Mouse (Mus musculus) urinary bladder, postnatal 36 days (tissue): ENCODE data around the gene Hsd11b1.
"Not testable (repeated sequence)": the region's sequence is repeated elsewhere in the genome, so short reads cannot be mapped to it uniquely, and the experiment has no call there.

Experiments
- DNase-seq, 2 experiments: peaks; one replicate each; pipeline ENCODE4 v3.0.0; 2022; ENCODE audit warnings: low spot score in 2 of 2, mixed read lengths in 1 of 2

Gene Hsd11b1

DNA sequence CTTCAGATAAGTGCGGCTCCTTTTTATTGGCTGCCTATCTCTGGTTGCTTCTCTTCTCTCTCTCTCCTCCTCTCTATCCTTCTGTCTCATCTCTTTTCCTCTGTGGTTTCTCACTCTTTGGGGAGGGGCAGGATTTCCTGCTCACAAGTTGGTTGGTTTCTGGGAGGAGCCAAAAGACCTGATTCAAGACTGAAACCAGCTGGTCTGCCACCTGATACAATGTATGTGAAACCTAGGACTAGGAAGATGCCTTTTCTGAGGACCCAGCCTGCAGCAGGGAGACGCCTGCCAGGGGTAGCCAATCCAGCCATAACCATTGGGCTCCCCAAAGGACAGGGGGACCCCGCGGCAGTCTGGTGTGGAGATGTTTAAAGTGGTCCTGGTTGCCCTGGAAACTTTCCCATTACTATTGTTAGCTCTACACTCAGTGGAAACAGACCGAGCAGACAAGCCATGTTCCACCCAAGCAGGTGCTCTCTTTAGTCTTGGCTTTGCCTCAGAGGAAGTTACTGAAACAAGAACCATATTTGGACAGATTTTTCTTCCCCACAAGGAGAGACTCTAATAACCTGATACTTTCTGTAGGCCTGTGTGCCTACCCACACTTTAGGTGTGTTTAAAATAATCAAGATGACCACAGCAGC is at the start of gene Hsd11b1:
Gene Hsd11b1, minus strand, starts transcription at position 121 of the 644 bp plus-strand sequence.
- DNase-seq, result no peak

DNA sequence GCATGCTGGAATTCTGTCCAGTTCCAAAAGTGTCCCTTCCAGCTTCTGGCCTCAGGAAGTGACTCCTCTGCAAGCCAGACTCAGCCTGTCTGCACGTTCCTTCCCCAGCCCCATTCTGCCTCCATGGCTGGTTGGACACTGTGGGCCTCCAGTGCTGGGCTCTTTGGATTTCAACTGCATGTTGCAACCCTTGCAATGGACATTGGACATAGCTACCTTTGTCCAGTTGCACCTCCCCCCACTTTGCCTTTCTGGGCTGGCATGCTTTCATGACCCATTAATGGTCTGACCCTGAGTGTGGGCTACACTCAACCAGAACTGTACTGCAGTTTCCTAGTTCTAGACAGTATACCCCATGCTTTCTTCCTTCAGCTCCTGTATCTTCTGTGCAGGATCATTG is 47.7 kb upstream of the Hsd11b1 start:
- no peak for DNase-seq

DNA sequence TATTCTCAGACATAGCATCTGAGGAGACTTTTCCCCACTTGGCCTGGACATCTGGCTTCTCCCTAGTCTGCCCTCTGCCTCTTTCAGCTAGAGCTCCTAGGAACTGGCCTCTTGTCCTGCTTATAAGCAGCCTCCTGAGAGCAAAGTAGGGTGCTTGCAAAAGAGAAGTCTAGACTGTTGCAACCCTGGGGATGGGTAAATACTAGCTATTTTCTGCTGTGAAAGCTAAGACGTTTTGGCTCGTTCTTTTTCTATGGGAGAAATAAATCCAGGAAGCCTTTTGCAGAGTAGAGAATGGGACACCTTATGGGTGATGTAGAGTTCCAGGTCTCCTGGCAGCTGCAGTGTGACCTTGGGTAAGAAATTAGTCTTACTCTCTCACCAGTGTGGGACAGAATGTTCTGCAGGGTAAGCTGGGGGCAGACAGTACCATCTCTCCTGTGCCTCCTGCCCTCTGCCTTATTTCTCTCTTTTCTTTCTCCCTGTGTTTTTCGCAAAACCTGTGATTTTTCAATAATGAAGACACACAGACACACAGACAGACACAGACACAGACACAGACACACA is 46.7 kb upstream of the Hsd11b1 start:
- no peak for DNase-seq

DNA sequence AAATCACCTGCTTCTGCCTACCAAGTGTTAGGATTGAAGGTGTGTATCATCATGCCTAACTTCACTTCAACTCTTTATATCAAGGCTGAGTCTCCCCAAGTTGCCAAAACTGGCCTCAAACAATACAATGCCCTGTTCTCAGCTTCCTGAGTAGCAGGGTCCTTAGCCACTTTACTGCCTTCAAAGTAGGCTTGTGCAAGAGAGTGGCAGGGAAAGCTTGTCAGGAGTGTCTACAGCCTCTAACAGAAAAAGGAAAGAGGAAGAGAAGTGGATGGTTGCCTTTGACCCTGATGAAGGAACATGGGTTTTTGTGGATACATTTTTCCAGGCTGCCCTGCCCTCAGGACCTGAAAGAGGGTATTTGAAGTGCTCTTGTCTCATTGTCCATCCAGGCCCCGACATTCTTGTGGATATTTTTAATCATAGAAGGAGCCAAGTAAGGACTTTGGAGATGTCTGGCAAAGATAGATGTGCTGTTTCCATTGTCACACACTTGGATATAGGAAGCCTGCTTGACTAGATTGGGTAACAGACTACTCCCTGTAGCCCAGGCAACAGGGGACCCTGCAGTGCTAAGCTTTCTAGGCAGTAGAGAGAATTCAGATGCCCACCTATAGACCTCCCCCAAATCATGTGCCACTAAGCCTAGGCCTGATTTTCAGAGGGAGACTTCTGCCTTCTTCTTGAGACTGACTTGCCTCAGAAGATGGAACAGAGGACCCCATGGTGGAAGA is 46.1 kb upstream of the Hsd11b1 start:
- no peak for DNase-seq

DNA sequence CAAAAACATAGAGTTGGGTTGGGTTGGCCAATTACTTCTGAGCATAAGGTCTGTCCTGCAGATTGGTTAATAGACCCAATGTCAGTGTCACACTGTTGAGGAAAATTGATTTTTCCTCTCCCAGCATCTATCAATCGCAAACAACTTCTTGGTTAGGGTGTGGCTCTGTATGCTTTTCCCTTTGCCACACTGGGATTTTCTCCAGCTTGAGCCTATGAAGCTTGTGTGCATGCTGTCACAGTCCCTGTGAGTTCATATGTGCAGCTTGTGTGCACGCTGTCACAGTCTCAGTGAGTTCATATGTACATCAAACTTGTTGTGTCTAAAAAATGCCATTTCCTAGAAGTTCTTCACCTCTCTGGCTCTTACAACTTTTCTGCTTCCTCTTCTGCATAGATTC is 43.0 kb upstream of the Hsd11b1 start:
- no peak for DNase-seq

DNA sequence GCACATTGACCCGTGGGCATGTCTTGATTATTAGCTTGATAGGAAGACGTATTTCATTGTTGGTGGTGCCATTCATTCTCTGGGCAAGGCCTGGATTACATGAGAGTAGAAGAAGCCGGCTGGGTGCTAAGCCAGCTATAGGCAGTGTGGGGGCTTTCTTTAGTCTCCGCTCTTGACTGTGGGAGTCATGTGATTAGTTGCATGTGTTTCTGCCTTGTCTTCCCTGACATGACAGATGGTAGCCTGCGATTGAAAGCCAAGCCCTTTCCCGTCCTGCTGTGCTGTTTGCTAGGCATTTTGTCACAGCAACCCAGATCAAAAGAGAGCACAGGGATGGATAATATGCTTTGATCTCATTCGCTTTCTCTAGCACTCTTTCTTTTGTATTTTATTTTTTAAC is 41.5 kb upstream of the Hsd11b1 start:
- no peak for DNase-seq

DNA sequence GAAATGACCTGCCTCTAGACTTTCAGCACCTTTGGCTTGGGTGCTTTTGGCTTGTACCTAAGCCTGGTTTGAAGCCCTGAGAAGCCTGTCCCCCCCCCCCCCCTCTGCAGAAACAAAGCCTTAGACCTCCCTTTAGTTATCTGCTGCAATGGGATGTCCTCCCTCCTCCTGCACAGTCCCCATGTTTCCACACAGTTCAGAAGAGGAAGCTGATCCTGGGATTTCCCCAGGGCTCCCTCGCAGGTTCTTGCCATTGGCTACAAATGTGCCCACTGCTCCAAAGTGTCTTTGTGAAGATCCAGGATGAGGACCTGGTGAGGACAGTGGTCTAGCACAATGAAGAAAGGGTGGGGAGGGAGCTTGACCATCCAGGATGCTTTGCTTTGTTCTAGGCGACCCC is 39.2 kb upstream of the Hsd11b1 start:
- no peak for DNase-seq

DNA sequence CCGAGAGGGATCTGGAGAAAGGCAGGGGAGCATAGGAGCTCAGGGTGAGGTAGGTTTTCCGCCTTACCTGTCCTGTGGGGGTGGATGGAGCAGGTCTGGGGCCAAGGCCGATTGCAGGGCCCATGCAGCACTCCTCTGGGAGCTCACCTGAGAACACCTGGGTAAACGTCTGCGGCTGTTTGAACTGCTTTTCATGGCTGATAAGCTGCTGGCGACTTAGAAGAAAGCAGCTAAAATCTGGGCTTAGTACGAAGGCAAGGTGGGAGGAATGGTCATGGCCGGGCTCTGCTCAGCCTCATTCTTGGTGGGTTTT is 38.2 kb upstream of the Hsd11b1 start:
- peak in 1 of 2 experiments; percentile 13 for DNase-seq

DNA sequence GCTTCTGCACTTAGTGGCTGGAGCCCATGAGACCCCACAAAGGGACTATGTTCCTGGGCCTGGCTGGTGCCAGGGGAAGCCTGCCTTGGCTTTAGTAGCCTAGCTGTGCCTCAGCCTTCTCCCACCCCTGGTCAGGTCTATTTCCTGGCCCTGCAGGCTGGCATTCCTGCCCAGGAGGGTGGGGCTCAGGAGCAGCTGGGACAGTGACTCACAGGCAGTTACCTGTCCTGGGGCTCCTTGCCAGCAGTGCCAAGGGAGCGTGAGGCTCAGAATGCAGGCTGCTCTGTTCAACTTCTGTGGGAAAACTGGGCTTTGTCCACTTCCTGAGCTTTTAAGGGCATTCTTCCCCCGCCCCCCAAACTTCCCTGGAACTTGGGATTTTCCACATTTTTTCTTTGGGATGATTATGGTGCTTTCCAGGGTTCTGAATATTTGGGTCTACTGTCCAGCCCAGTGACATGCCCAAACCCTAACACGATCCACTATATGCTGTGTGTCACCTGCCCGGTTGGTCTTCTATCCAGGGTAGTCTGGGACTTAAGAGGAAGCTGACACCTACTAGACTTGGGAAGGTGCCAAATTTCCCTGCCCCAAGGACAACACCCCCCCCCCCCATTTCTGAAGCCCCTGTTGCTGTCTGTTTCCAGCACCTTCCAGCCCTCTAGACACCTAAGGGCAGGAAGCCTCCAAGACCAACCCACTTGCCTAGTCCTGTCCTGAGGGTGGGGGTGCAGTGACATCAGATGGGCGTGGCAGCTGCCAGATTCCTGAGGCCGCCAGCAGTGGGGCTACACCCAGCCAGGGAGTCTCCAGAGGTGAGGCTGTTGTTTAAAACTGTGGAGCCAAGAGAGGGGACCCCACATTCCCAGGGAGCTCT is 37.6 kb upstream of the Hsd11b1 start:
- DNase-seq, result peak; percentile 76 to 83

DNA sequence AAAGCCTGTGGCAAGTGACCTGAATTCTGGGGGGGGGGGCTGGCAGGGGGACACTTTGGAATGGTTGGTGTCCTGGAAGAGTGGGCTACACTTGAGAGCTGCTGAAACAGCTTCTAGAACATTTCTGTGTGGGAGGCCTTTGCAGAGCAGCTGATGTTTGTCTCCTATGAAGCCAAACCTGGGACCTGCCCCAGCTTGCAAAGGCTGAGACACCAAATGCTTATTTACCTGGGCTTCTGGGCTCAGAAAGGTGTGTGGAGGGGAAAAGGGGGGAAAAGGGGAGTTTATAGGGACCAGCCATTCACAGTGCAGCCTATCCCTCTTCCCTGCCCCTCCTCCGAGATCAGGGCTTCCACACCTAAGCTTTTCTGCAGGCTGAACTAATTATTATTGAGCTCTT is 36.1 kb upstream of the Hsd11b1 start:
- DNase-seq, result peak; percentile 30 to 37

DNA sequence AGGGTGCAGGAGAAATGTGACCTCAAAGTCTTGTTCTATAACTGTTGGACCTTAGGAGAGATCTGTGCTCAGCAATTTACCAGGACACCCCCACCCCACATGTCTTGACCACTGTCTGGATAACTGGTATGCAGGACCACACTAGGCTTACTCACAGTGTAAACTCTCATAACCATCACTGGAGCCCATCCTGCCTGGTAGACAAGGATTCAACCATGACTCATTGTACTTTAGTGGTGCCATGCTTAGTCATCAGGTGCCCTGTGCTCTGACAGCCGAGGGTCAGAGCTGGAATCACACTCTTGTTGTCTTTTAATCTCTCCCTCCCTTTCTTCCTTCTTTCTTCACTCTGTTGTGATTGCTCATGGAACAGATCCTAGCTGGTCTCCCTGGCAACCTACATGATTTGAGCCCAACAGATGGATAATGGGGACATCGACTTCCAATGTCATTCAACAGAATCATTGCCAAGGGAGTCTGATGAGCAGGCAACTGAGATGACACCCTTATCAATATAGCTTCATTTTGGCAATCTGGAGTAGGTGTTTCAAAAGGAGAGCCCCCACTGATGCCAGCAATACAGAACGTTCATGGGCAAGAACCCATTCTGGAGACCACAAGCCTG is 34.4 kb upstream of the Hsd11b1 start:
- DNase-seq, result no peak

DNA sequence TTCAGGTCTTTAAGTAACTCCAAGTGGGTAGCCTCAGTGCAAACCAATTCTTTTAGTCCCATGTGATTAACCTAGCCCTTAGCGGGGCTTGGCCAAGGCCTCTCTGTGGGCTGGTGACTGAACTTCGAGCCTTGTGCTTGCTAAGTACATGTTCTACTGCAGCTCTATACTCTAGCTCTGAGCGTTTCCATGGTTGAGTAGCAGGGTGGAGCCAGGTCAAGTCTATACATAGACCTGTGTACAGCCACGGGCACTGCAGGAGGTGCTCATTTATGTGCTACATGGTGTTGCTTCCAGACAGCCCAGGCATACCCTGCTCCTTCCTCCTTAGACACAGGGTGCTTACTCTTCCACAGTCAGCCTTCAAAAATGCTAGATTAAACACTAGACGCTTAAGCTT is 32.0 kb upstream of the Hsd11b1 start:
- DNase-seq, result no peak

DNA sequence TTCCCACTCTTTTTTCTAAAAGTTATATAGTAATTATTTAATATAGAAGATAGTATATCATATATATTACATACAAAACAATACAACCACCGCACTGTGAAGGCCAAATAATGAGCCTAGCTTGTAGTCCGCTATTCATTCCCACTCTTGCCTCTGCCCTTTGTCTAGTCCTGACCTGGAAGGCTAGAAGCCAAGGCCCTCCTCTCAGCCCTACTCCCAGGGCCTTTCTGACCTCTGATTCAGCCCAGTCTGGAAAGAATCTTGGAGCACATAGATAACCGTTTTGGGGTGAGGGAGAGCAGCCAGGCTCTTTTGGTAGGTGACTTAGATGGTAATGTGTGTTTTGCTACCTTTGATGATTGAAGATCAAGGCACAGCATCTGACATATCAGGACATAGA is 30.1 kb upstream of the Hsd11b1 start:
- no peak for DNase-seq

DNA sequence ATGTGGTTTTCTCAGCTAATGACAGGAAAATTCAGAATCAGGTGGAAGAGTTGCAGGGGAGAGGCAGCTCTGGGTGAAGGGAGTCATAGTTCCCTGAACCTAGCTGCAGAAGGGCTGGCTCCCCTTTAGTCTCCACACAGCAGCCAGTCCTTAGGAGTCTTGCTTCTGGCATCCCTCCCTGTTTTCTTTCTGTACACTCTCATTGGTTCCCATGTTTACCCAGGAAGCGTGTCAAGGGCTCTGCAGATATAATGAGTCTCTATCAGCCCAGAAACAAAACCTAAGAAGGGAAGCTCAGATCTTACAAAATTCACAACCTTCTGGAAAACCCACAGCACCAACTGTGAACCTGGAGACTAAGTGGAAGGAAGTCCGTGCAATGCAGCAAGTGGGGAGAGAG is 29.2 kb upstream of the Hsd11b1 start:
- no peak for DNase-seq

DNA sequence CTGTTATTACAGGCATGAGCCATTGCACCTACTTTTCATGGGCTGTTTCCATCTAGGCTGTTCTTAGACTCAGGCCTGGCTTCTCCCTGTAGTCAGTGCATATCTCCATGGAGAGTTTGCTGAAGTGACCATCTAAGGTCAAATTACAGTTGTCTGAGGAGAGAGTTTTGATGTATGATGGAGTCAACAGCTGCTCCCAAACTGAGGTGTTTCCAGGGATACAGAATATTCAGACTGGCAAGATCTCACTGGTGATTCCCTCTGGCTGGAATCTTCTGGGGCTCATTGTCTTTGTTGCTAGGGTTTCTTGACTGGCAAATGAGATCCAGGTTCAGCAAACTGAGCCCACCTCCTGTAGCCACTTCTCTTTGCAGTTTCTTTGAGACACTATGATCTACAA is 26.8 kb upstream of the Hsd11b1 start:
- DNase-seq, result no peak

DNA sequence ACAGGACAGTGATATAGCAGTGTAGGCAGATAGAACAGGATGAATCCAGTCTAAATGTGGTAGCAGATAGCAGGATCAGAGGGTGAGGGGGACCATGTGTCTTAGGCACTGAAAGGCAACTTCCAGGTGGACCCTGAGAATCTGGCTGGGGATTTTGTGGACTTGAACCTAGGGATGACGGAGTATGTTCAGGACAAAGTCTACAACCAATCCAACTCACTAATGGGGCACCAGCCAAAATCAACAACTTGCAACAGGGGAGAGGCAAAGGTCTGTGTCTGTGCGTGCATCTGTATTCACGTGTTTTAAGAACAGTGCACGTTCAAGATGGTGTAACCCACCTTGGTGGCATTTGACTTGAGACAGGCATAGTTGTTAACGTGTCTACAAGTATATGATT is 26.0 kb upstream of the Hsd11b1 start:
- DNase-seq, result no peak

DNA sequence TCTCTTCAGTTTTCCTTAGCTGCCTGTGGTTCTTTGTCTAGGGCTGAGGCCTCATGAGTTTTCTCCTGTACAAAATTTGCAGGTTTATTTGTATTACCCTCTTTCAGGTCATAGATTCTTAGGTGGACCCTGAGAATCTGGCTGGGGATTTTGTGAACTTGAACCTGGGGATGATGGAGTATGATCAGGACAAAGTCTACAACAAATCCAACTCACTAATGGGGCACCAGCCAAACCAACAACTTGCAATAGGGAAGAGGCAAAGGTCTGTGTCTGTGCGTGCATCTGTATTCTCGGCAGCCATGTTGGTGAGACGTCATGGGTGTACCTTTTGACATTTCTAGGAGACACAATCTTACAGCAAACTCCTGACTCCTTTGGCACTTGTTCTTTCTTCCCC is 25.2 kb upstream of the Hsd11b1 start:
- DNase-seq, result no peak

DNA sequence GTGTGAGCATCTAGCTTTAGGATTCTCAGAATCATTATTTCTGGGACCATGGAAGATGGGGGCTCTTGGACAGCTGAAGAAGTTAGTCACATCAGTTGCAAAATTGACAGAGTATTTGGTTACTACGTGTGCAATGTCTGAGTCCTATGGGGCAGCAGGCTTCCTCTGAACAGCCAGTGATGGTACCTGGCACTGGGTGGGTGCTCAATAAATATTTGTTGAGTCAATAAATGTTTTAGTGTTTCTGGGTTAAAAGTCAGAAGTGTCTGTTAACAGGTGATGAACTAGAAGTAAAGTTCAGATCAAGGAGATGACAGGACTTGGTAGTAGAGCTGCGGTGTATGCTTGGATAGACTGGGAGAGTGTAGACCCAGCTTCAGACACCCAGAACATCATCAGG is 23.7 kb upstream of the Hsd11b1 start:
- DNase-seq, result no peak

DNA sequence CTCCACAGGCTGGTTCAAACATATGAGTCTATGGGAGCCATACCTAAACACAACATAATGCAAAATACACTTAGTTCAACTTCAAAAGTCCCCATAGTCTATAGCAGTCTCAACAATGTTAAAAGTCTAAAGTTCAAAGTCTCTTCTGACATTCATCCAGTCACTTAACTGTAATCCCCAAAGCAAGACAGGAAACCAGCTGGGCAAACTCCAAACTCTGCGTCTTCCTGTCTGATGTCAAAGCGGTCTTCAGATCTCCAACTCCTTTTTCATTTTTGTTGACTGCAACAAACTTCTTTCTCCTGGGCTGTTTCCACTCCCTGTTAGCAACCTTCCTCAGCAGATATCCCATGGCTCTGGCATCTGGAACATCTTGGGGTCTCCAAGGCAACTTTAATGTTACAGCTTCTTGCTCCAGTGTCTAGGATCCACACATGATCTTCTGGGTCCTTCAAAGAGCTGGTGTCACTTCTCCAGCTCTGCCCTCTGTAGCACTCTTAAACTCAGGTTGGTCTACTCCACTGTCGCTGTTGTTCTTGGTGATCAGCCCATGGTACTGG is 22.0 kb upstream of the Hsd11b1 start:
- DNase-seq, result not testable (repeated sequence)

DNA sequence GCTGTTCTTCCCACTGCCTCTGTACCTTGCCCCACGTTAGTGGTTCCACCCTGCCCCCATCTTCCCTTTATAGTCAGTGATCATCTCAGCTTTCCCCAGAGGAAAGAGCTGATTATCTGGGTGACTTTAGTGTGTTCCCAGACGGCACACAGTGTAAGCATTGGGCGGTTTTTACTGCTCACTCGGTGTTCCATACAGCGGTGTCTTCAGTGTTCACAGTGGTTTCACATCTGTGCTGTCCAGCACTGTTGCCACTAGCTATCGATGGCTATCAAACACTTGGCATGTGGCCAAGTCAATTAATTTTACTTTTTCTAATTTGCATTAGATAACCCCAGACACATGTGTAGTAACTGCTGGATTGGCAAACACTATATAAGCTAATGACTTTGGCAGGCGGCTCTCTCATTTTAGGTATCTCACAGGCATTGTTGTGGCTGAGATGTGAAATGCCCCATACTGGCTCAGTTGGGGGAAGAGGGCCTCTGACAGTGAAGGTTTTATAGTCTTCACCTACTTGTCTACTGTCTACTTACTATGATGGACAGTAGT is 20.4 kb upstream of the Hsd11b1 start:
- DNase-seq, result no peak

DNA sequence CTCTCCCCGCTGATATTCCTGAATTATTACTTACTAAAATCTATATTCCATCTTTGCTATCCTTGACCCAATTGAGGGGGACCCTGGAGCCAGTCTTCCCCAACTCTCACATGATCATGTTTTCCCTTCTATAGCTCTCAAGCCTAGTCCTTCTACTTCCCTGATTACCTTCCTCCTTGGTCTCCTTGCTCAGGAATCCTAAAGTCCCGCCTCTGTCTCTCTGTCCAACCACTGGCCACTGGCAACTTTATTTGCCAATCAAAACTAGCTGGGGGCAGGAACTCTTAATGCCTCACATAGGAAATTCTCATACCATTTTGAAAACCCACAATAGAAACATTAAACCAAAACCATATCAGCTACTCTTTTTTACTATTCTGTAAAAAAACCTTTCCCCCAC is 17.5 kb upstream of the Hsd11b1 start:
- no peak for DNase-seq
